Mouse (Mus musculus) forebrain, embryonic 12.5 days (tissue): ENCODE results near the gene Troap. TPM values are rescaled to one million over a fixed set of nuclear protein-coding genes. Genes with fewer than 3 reads are reported as not detected.

ENCODE experiments used
- ATAC-seq: fragments of 200-750 bp; cut with Nextera tagmentation; 2 replicates; pipeline ENCODE4 v1.8.0; 2017; ENCODE audit warnings: moderate TSS enrichment; ENCODE audit not compliant: low FRiP score
- H3K27ac ChIP-seq: fragments of 300-500 bp; sonication (generic); 2 replicates; pipeline ENCODE4 v1.5.1; 2016; ENCODE audit warnings: mild to moderate bottlenecking
- H3K27me3 ChIP-seq: fragments of 300-500 bp; sonication (generic); 2 replicates; pipeline ENCODE4 v1.6.1; 2016; ENCODE audit warnings: mild to moderate bottlenecking
- H3K36me3 ChIP-seq: fragments of 300-500 bp; sonication (generic); replicated peaks from 2 replicates; pipeline ENCODE4 v1.6.1; 2016; ENCODE audit warnings: mild to moderate bottlenecking
- H3K4me1 ChIP-seq: fragments of 300-500 bp; sonication (generic); 2 replicates; pipeline ENCODE4 v1.6.1; 2016
- H3K4me2 ChIP-seq: fragments of 300-500 bp; sonication (generic); 2 replicates; pipeline ENCODE4 v1.6.1; 2016; ENCODE audit warnings: mild to moderate bottlenecking, moderate library complexity
- H3K4me3 ChIP-seq: fragments of 300-500 bp; sonication (generic); replicated peaks from 2 replicates; pipeline ENCODE4 v1.5.1; 2016; ENCODE audit warnings: mild to moderate bottlenecking
- H3K9ac ChIP-seq: fragments of 300-500 bp; sonication (generic); 2 replicates; pipeline ENCODE4 v1.6.1; 2016; ENCODE audit warnings: mild to moderate bottlenecking
- H3K9me3 ChIP-seq: fragments of 300-500 bp; sonication (generic); 2 replicates; pipeline ENCODE4 v1.6.1; 2016
- WGBS: fragments of 180-500 bp; shearing (Covaris S2); methylation state at CpG from one replicate; pipeline ENCODE4 v1.1.7; 2016; 5-methylcytosine and 5-hydroxymethylcytosine counted together
- polyA plus RNA-seq: library from polyadenylated mRNA; unstranded; fragments of >200 nt; fragmentation: Nextera tagmentation; extraction: Ambion mirVana; gene quantifications from 2 replicates; pipeline ENCODE4 v1.2.1, GENCODE M21; 2016

Gene Troap
- polyA plus RNA-seq: 41.6 and 48.3 TPM in 2 replicates

- H3K27me3 ChIP-seq: 0 out of 2 replicates have a peak, but pooled peaks cover 3% of the 10 kb centered on the region
- 23% methylated on average over 9 of the region's 9 CpGs for WGBS
- H3K27ac ChIP-seq: peak within 1 kb of the TSS; percentile 97
- H3K9ac ChIP-seq: peak within 1 kb of the TSS; percentile 76
- peak within 1 kb of the TSS; percentile 79 for H3K4me2 ChIP-seq
- ATAC-seq: peak; percentile 62
- H3K36me3 ChIP-seq: peaks cover 27% of the 10 kb centered on the region
- H3K4me3 ChIP-seq: peak within 1 kb of the TSS; percentile 64
- H3K4me1 ChIP-seq: peaks cover 34% of the 10 kb centered on the region
- no peaks in the 10 kb centered on the region for H3K9me3 ChIP-seq
Observed at GRCm38 (mm10) chr15:99074019-99074599, at the start of gene Troap. Gene Troap, plus strand, starts transcription at chr15:99074575.

GRCm38 (mm10) chr15:99024668-99025314, 49.6 kb upstream of the Troap start:
- 20% methylated on average over 7 of the region's 8 CpGs for whole genome bisulfite sequencing
- no peaks in the 10 kb centered on the region for H3K36me3 ChIP-seq
- H3K9me3 ChIP-seq: no peaks in the 10 kb centered on the region
- H3K27me3 ChIP-seq: peaks cover 3% of the 10 kb centered on the region; the same call in 1 of the 2 replicates
- no peak overlapping the region for H3K9ac ChIP-seq
- ATAC-seq: no peak
- peaks cover 10% of the 10 kb centered on the region for H3K4me1 ChIP-seq
- no peak overlapping the region for H3K4me3 ChIP-seq
- H3K4me2 ChIP-seq: no peak overlapping the region
- no peak overlapping the region for H3K27ac ChIP-seq

GRCm38 (mm10) chr15:99025414-99025813, 49.0 kb upstream of the Troap start:
- Histone ChIP-seq H3K36me3 (no peaks in the 10 kb centered on the region), H3K9me3 (no peaks in the 10 kb centered on the region), H3K27ac (no peak overlapping the region), H3K9ac (no peak overlapping the region), H3K4me2 (no peak overlapping the region), H3K4me3 (no peak overlapping the region), H3K4me1 (peaks cover 15% of the 10 kb centered on the region), H3K27me3 (peaks cover 7% of the 10 kb centered on the region; the same call in 1 of the 2 replicates)
- no peak for ATAC-seq
- 81% methylated on average over 13 of the region's 13 CpGs for WGBS

GRCm38 (mm10) chr15:99026259-99026658, 48.1 kb upstream of the Troap start:
- ATAC-seq: no peak
- Histone ChIP-seq H3K27me3 (peaks cover 7% of the 10 kb centered on the region; the same call in 1 of the 2 replicates), H3K27ac (no peak overlapping the region), H3K9me3 (no peaks in the 10 kb centered on the region), H3K4me1 (peaks cover 21% of the 10 kb centered on the region), H3K4me2 (no peak overlapping the region), H3K9ac (no peak overlapping the region), H3K36me3 (no peaks in the 10 kb centered on the region), H3K4me3 (no peak overlapping the region)
- WGBS: 59% methylated on average over 4 of the region's 4 CpGs

GRCm38 (mm10) chr15:99027116-99027515, 47.3 kb upstream of the Troap start:
- no peak overlapping the region for H3K9ac ChIP-seq
- H3K4me3 ChIP-seq: no peak overlapping the region
- no peak overlapping the region for H3K4me2 ChIP-seq
- peaks cover 30% of the 10 kb centered on the region for H3K4me1 ChIP-seq
- H3K9me3 ChIP-seq: no peaks in the 10 kb centered on the region
- H3K27me3 ChIP-seq: peaks cover 7% of the 10 kb centered on the region; the same call in 1 of the 2 replicates
- no peak for ATAC-seq
- H3K27ac ChIP-seq: no peak overlapping the region
- H3K36me3 ChIP-seq: no peaks in the 10 kb centered on the region
- WGBS: 79% methylated on average over 5 of the region's 5 CpGs

- peak overlapping the region; percentile 61; the same call in 1 of the 2 replicates for H3K27ac ChIP-seq
- peak; percentile 24; the same call in 1 of the 2 replicates for ATAC-seq
Observed at GRCm38 (mm10) chr15:99028874-99029458, 45.4 kb upstream of the Troap start.

GRCm38 (mm10) chr15:99029619-99030584, 44.5 kb upstream of the Troap start, which contains the start of gene Tuba1c:
Gene Tuba1c, plus strand, starts transcription at chr15:99029891.
- Histone ChIP-seq H3K36me3 (peaks cover 5% of the 10 kb centered on the region), H3K4me3 (peak within 1 kb of the TSS; percentile 52), H3K4me2 (peak within 1 kb of the TSS; percentile 83), H3K4me1 (peaks cover 43% of the 10 kb centered on the region), H3K9me3 (no peaks in the 10 kb centered on the region), H3K9ac (peak within 1 kb of the TSS; percentile 61), H3K27ac (peak within 1 kb of the TSS; percentile 61), H3K27me3 (peaks cover 7% of the 10 kb centered on the region; the same call in 1 of the 2 replicates)
- under 1% methylated on average over 51 of the region's 52 CpGs for WGBS
- ATAC-seq: peak; percentile 85

More at GRCm38 (mm10) chr15:99028874-99029458, 45.4 kb upstream of the Troap start:
- peaks cover 7% of the 10 kb centered on the region; the same call in 1 of the 2 replicates for H3K27me3 ChIP-seq
- WGBS: 8% methylated on average over 10 of the region's 10 CpGs
- no peaks in the 10 kb centered on the region for H3K36me3 ChIP-seq
- peak overlapping the region; percentile 61; the same call in 1 of the 2 replicates for H3K9ac ChIP-seq
- no peaks in the 10 kb centered on the region for H3K9me3 ChIP-seq
- H3K4me1 ChIP-seq: peaks cover 43% of the 10 kb centered on the region
- peak overlapping the region; percentile 52 for H3K4me3 ChIP-seq
- H3K4me2 ChIP-seq: peak overlapping the region; percentile 83

GRCm38 (mm10) chr15:99030585-99031387, 43.6 kb upstream of the Troap start:
- 20% methylated on average over 26 of the region's 26 CpGs for WGBS
- no peak overlapping the region for H3K27ac ChIP-seq
- peak overlapping the region; percentile 83 for H3K4me2 ChIP-seq
- H3K27me3 ChIP-seq: peaks cover 7% of the 10 kb centered on the region; the same call in 1 of the 2 replicates
- H3K9ac ChIP-seq: peak overlapping the region; percentile 61
- peak overlapping the region; percentile 52 for H3K4me3 ChIP-seq
- peak; percentile 21; the same call in 1 of the 2 replicates for ATAC-seq
- peaks cover 43% of the 10 kb centered on the region for H3K4me1 ChIP-seq
- no peaks in the 10 kb centered on the region for H3K9me3 ChIP-seq
- H3K36me3 ChIP-seq: peaks cover 13% of the 10 kb centered on the region

- no peak overlapping the region for H3K27ac ChIP-seq
- H3K9ac ChIP-seq: 0 out of 2 replicates have a peak overlapping the region, but pooled peaks have one; percentile 61
- H3K4me2 ChIP-seq: peak overlapping the region; percentile 83
- H3K36me3 ChIP-seq: peaks cover 19% of the 10 kb centered on the region
- peaks cover 43% of the 10 kb centered on the region for H3K4me1 ChIP-seq
- peak overlapping the region; percentile 52 for H3K4me3 ChIP-seq
- 90% methylated on average over 4 of the region's 4 CpGs for WGBS
- no peak for ATAC-seq
- H3K27me3 ChIP-seq: peaks cover 7% of the 10 kb centered on the region; the same call in 1 of the 2 replicates
- H3K9me3 ChIP-seq: no peaks in the 10 kb centered on the region
Observed at GRCm38 (mm10) chr15:99031388-99031675, 43.0 kb upstream of the Troap start.

- no peak overlapping the region for H3K9ac ChIP-seq
- H3K4me3 ChIP-seq: peak overlapping the region; percentile 23
- peaks cover 43% of the 10 kb centered on the region for H3K4me1 ChIP-seq
- peaks cover 24% of the 10 kb centered on the region for H3K36me3 ChIP-seq
- H3K9me3 ChIP-seq: no peaks in the 10 kb centered on the region
- no peak for ATAC-seq
- H3K27ac ChIP-seq: no peak overlapping the region
- H3K27me3 ChIP-seq: peaks cover 7% of the 10 kb centered on the region; the same call in 1 of the 2 replicates
- 69% methylated on average over 9 of the region's 9 CpGs for WGBS
- peak overlapping the region; percentile 83 for H3K4me2 ChIP-seq
Observed at GRCm38 (mm10) chr15:99032041-99032725, 42.2 kb upstream of the Troap start.
